Mouse (Mus musculus): ENCODE data around the gene Ncoa5.

DNA sequence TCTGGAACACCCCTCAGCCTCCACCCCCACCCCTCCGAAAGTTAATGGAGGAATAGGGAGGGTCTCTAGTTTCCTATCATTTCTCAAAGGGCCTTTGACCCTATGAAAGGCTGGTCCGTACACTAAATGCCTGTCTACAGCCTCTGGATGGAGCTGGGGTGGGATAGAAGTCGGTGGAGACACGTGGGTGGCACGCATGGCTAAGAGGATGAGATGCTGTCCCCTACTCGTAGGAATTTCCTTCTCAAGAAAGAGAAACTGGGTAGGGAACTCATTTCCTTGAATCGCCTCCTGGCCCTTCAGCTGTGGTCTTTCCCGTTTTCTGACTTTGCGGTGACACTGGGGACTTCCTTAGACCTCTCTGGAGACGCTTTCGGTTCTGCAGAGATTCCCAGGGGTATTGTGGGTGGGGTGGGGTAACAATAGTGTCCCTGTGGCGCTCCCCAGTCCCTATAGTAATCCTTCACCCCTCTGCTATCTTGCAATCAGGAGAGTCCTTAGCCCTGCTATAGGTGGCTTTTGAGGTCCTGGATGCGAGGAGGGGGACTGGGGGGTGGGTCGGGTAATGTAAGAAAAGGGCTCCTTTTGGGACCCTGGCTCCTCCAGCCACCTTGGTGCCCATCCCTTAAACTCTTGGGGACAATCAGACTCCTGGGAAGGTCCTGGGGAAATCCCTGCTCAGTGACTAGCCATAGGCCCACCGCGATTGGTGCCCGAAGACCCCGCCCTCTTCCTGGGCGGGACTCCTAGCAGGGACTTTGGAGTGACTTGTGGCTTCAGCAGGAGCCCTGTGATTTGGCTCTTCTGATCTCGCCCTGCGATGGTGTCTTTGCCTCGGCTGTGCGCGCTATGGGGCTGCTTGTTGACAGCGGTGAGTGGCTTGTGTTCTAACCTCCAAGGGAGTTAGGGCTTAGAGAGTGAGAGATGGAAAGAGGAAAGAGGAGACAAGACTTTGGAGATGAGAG lies 20.5 kb upstream of the Ncoa5 start, which contains the start of gene Cd40:
- no peak for TF ChIP-seq CTCF (IDR thresholded peaks at IDR 0.05)
- no peak for TF ChIP-seq EP300 (IDR thresholded peaks at IDR 0.05)

All from lung, postnatal 0 days (tissue).